Mouse (Mus musculus): ENCODE results near the gene Celf1.

DNA sequence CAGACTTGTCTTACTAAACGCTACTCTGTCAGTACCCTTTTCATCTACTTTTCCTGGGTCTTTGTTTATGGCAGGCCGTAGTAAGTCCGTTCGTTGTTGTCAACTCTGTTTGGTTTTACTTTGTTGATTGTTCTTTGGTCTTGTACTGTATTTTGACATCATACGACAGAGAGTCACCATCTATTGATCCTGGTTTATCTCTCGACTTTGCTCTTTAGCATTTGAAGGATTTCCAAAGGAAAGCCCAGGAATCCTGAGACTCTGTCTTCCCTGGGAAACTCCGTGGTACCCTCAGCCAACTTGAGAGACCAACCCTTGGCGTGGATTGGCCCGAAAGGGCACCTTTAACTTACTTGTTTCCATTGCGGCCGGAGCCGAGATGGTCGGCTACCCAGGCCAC is 11.6 kb upstream of the Celf1 start:
- TF ChIP-seq CTCF (conservative IDR thresholded peaks at IDR 0.05 in 1 of 2, IDR thresholded peaks at IDR 0.05 in 1 of 2; ENCODE audit: low read depth in 2 of 2, low read length in 2 of 2) (no peak), POLR2AphosphoS2 (IDR thresholded peaks at IDR 0.05; ENCODE audit: low read depth, low read length) (no peak), POLR2A (IDR thresholded peaks at IDR 0.05; ENCODE audit: low read depth, low read length) (no peak), ELF1 (IDR thresholded peaks at IDR 0.05; ENCODE audit: low read depth, low read length) (no peak), BHLHE40 (IDR thresholded peaks at IDR 0.05; ENCODE audit: low read depth, low read length) (no peak), USF1 (IDR thresholded peaks at IDR 0.05; ENCODE audit: low read depth, low read length) (no peak), E2F4 (IDR thresholded peaks at IDR 0.05; ENCODE audit: insufficient replicate concordance, low read depth, low read length) (no peak), EP300 (IDR thresholded peaks at IDR 0.05; ENCODE audit: low read length) (no peak), ZNF384 (IDR thresholded peaks at IDR 0.05; ENCODE audit: low read depth, low read length) (no peak)
